Mouse (Mus musculus) large intestine, adult 2 months (tissue): ENCODE measurements around the gene Pde4d. TPM values are rescaled to one million over a fixed set of nuclear protein-coding genes. Genes with fewer than 3 reads are reported as not detected.

Source experiments
- DNase-seq: peaks from one replicate; pipeline ENCODE4 v3.0.0-alpha.2; 2012; ENCODE audit warnings: low read depth, low spot score
- WGBS: fragments of 180-500 bp; shearing (Covaris S2); methylation state at CpG from one replicate; pipeline ENCODE4 v1.1.7; 2018; 5-methylcytosine and 5-hydroxymethylcytosine counted together
- polyA plus RNA-seq: library from polyadenylated mRNA; depleted of rRNA; stranded (reverse); fragments of >200 nt; gene quantifications from 2 replicates; pipeline ENCODE4 v1.2.3, GENCODE M21; 2012

Gene Pde4d
- polyA plus RNA-seq, 1 experiment = 7.7 TPM

DNA sequence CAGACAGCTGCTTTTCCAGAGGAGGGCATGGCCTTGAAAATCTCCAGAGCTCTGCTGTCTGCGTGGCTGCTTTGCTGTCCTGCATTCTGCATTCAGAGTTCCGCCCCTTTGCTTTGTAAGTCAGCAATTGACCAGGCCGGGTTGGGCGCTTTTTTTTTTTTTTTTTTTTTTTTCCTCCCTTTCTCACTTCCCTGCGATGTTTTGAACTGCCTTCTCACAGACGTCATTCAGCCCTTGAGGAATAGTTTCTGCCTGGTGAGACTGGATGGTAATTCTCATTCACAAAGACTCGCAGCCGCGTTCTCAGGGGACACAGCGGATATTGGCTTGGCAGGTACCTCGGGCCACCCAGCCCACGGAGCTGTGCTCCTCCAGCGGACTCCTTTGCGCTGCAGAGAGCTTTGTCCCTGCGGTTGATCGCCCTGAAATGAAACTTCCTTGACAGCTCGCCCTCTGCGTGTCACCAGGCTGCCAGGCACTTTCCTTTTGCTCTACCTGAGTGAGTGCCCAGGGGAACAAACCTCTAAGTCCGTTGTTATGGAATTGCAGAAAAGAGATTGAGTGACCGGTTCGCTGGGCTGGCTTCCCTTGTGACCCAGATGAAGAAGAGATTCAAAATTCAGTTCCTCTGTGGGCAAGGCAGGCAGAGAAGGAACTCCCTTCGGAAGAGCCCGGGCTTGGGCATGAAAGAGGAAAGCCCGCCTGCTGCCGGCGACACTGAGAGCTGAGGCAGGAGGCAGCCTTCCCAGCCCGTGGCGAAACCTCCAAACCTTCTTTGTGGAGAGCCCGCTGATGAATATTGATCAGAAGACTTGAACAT, 1235.8 kb downstream of the Pde4d start:
- 3% methylated on average over 29 of the region's 29 CpGs for WGBS
- no peak for DNase-seq

DNA sequence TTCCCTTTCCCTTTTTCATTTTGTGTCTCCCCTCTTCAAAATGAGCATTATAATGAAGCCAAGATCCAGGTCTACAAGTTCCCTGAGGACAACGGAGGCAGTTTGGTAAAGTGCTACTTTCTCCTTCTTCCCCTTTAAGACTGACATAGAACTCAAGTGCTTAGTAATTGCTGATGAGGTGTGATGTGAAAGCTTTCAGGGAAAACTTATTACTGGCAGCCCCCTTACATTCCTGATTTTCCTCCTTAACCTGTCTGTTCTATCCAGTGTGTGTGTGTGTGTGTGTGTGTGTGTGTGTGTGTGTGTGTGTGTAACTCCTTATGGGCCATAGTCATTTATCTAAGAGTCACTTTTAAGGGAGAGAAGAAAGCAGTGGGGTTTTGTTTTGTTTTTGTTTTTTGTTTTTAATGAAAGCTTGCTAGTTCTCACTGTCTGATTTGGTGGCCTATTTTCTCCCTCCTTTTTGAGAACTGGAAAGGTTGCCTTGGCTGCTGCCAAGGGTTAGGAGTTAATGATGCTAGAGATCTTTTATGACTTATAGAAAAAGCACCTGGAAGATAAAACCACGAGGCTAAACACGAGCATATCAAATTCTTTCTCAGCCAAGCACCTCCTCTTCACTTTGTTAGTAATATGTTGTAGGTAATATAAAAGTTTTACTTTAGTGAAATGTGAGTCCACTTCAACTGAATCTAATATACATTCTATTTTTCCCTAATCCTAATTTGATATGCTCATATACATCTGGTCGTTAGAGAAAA, 1236.5 kb downstream of the Pde4d start:
- no peak for DNase-seq
- 11% methylated on average over 4 of the region's 4 CpGs for WGBS

DNA sequence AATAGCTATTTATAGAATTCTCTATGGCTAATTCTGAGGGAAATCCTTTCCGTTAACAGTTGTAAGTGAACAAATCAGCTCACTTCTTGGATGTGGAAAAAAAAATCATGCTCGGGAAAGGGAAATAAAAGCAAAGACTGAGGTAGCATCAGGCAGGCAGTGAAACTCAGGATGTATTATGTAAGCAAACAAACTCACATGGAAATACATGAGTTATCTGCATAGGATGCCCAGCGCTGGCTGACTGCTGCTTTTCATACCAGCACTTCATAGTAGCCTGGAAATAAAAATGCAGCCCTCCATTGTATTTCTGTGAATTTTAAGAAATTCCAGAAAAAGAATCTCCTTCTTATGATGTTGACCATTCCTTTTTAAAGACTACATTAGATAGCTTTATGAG, 1237.2 kb downstream of the Pde4d start:
- DNase-seq = no peak
- WGBS = 16% methylated on average over 3 of the region's 3 CpGs

DNA sequence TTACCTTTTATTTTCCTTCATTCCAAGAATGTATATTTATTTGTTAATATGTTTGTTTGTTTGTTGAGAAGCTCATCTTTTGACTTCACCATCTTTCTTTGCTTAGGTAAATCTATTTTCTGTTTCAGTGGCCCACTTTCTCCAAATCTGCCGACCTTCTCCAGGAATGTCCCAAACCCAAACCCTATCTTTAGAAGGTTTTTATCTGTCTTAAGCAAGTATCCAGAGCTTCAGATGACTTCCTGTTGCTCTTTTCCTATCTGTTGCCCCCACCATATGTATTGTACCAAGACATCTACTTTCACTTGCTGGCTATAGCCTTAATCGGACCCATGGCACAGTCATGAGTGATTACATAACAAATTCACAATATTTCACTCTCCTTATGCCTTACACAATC, 1238.4 kb downstream of the Pde4d start:
- WGBS = 72% methylated on average over 2 of the region's 2 CpGs

DNA sequence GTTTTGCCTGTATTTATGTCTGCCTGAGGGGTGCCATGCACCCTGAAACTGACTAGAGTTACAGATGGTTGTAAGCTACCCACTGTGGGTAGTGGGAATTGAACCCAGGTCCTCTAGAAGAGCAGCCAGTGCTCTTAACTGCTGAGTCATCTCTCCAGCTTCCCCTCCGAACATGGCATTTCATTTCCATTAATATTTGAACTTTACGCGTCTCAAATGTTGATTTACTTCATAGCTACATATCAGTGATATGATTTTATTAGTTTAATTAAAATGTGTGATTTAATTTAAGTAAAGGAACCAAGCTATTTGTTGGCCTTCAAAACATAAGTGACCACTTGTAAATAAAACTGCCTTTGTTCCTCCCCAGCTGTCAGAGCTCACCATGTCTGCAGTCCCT, 1239.4 kb downstream of the Pde4d start:
- 72% methylated on average over 3 of the region's 3 CpGs for WGBS
- no peak for DNase-seq

More for the DNA sequence above, 1238.4 kb downstream of the Pde4d start:
- no peak for DNase-seq

DNA sequence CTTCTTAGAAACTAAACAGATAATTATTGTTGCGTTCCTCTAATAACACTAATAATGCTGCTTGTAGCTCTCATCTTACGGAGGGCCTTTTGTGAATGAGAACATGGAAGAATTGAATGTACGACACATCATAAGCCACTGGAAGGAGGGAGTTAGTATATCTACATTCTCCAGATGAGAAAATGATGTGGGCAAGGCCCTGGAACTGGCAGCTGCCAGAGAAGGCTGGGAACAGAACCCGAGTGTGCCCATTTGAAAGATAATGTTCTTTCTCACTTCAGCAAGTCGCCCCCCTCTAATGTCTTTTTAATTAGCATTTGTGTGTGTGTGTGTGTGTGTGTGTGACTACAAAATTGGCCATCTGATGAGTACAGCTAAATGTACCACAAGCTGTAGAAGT, 1240.8 kb downstream of the Pde4d start:
- 80% methylated on average over 5 of the region's 5 CpGs for WGBS
- DNase-seq = no peak

DNA sequence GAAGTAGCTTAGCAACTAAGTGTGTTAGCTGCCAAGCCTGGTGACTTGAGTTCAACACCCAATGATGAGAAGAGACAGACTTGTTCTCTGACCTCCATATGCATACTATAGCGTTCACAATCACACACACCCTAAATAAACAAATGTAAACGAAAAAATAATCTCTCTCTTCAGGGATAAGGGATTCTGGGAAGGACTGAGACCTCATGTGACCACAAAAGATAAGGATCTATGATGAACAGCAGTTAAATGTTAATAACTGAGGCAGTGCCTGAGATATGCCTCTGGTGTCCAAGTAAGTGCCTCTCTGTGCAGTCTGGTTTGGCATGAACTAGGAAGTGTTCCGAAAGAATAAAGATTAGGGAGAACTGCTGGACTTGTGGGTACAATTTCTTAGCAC, 1243.1 kb downstream of the Pde4d start:
- no peak for DNase-seq
- 23% methylated on average over 3 of the region's 3 CpGs for WGBS

DNA sequence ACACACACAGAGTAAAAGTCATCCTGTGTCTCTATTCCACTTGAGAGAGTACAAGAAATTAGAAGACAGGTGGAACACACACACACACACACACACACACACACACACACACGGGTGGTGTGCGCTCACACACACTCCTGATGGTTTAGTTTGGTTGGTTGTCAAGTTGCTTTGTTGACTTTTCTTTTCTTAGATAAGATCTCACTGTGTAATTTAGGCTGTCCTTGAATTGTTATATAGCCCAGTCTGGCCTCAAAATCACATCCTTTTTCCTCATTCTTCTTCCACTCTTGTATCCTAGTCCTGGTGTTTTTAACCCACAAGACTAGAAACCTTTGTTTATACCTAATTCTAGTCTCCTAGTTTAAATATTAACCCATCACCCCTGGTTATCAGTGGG, 1244.0 kb downstream of the Pde4d start:
- no peak for DNase-seq
- 20% methylated on average over 2 of the region's 2 CpGs for WGBS

DNA sequence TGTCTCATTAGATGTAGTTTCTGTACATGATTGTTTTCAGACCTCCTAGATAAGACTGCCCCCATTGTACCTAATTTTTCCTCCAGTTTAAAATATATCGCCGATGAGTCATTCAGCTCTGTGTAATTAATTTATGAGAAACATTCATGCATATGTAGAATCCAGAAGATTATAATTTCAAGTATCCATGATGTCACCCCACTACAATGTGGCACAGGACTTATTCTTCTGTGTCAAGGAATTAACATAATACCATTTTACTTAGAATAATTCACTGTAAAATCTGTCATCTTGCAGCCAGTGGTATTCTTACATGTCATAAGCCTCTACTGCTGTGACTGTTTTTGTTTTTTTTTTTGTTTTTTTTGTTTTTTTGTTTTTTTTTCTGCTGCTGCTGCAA, 1244.5 kb downstream of the Pde4d start:
- 23% methylated on average over 2 of the region's 2 CpGs for WGBS
- no peak for DNase-seq

DNA sequence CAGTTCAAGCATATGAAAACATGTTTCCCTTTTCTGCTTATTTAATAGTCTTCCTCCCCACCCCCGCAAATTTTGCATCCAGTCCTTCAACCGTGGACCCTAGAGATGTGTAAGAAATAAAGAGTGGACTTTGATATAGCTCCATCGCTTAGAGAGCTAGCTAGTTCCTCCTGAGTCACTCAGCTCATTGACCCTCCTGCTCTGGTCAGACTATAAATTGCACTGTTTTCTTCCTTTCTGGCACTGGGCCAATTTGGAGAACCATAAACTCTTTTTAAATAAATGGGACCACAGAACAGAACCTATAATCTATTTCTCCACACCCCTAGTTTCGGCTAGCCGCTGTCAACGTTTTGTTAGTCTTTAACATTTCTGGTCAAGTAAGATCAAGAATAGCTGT, 1245.3 kb downstream of the Pde4d start:
- peak; percentile 94 for DNase-seq
- WGBS = 27% methylated on average over 6 of the region's 6 CpGs

DNA sequence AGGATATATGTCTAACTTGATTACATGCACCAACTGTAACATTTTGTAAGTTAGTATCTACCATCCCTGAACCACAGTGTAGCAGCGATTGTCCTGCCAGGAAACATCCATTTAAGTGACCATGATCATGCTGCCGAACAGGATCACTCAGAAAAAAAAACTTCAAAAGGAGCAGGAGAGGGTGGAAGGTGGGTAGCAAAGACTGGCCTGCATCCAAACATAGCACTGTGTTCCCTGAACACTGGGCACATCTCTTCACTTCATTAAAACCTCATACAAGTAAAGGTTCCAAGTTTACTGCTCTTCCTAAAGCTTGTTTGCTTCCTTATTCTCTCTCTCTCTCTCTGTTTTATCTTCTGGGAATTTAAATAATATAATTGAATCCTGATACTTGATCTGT, 1256.4 kb downstream of the Pde4d start:
- WGBS = 74% methylated on average over 2 of the region's 2 CpGs
- no peak for DNase-seq

DNA sequence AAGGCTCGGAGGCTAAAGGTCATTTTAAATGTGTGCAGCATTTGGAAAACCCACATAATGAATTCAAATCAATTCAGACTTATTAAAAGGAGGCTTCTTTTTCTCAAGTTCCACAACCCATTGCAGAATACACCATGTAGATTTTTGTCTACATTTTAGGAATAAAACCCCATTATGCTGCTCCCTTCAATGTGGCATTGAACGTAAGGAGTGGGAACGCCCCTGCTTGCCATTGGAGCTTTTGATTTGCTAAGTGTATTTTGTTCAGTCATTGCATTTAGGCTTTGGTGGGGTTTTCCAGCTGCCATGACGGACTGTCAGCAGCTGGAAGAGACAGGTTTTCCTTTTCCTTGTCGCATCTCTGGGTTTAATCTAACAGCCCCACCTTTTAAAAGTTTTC, 1256.8 kb downstream of the Pde4d start:
- no peak for DNase-seq
- WGBS = 93% methylated on average over 5 of the region's 5 CpGs

DNA sequence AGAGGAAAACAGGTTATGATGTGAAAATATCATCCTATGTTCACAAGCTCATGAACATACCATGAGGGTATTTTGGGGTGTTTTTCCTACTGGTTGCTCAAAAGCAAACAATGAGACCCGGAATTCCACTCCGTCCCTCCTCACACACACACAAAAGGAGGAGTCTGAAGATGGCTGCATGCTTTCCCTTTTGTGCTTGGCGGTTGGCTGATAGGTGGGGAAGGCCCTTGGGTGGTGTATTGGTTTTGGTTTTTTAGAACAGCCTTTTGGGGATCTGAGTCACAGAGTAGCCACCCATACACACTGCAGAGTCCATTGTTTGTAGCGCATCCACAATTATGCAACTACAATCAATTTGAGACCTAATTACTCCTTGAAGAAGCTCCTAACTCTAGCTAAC, 1257.4 kb downstream of the Pde4d start:
- WGBS = 92% methylated on average over 4 of the region's 4 CpGs
- no peak for DNase-seq

DNA sequence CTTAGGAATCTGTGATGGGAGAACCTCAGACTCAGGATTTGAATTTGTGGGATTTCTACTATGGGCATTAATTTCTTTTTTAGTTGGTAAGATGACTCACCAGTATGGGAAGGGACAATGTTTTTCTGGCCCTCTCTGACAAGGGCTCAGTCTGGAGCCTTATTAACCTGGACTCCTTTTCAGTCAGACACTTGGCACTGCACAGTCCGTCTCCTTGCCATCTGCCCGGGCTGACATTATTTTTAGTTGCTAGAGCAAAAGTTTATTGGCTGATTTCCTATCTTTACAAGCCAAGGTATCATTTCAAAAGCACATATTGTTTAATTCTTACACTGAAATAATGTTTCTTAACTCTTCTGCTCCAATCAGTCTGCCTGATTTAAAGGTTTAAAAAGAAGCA, 1258.6 kb downstream of the Pde4d start:
- no peak for DNase-seq
- 28% methylated on average over 2 of the region's 2 CpGs for WGBS

DNA sequence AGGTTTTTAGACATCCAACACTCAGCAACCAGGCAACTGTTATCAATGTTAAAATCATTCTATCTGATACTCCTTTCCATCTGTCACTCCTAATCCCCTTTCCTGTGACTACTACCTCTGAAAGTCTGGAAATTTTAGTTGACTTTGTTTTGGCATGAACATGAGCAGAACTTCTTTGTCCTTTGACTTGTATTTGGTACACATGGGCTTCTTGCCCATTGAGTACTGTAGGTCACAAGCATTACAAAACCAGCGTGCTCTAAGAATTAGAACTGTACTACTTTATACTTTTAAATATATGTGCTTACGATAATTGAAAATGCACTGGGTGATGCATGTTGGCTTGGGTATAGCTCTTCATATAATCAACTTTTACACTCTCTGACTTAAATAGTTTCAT, 1264.8 kb downstream of the Pde4d start:
- no peak for DNase-seq
- WGBS = 75% methylated on average over 2 of the region's 2 CpGs

DNA sequence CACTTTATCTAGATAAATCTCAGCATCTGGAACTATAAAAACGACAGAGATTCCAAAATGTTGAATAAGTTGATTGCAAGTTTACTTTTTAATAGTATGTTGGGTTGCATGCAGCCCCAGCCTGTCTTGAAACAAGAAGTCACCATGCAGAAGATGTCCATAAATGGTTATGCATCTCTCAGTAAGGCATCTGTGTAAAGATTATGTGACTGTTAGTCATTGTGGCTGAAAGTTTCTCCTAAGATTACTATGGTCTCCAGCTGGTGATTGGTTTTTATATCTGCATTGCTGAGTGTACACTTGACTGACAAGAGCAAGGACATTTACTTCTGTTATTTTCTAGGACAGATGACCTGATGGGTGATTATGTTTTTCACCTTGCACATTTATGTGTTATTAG, 1265.6 kb downstream of the Pde4d start:
- WGBS = 29% methylated on average over 1 of the region's 1 CpGs
- no peak for DNase-seq

DNA sequence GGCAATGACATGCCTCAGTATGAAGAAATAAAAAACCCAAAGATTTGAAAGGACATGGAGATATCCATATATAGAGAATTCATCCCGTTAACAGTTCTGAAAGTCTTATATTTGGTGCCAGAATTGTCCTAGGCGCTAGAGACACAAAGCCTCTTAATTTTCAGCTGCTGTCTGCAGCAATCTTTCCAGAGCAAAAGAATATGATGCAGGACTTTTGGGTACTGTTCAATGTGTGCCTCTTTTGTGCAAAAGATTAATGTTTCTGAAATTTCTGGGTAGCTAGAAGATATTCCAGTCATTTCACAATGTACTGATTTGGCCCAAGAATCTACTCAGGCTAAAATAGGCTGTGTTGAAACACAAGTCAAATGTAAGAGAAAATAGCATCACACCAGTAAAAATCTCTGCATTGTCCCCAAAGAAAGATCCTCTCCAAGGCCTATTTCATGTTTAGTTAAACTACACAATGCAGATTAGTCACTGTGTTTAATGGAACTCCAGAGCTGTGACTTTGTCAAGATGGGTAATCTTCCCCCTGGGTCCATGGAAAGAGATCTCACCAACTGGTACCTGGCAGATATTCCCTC, 1270.5 kb downstream of the Pde4d start:
- WGBS = 86% methylated on average over 2 of the region's 2 CpGs
- DNase-seq = no peak

DNA sequence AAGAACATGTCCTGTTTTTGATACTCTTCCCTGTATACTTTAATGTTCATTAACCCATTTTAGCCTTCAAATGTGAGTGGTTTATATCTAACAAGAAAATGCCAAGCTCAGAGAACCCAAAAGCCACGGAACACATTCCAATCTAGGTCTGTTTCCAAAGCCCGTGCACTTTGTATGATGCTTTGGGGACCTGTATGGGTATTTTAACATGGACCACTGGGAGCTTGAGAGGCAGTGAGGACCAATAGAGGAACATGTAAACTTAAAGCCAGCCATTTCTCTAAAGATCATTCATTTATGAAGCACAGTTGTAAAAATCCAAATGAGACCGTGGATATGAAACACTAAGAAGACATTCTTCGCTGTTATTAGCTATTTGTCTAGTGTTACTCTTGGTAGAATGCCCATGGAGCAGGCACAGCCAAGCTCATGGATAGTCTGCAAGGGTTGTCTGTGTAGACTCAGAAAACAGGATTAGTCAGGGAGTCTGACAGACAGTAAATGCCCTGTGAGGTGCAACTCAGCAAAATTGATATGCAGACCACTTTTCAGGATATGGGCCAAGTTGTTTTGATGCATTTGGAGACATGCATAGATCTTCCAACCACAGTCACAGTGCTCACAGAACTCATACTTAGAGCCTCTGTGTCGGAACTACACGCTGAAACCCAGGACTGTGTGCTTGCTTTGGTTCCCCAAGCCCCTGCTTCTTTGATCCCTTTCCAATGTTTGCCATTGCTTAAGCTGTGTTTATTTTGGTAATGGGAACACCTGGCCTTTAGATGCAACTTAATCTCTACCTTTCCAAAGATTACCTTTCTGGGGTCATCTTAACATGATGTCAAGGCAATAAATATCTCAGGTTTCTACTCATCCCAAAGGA, 1272.7 kb downstream of the Pde4d start:
- WGBS = 64% methylated on average over 6 of the region's 6 CpGs
- DNase-seq = no peak

DNA sequence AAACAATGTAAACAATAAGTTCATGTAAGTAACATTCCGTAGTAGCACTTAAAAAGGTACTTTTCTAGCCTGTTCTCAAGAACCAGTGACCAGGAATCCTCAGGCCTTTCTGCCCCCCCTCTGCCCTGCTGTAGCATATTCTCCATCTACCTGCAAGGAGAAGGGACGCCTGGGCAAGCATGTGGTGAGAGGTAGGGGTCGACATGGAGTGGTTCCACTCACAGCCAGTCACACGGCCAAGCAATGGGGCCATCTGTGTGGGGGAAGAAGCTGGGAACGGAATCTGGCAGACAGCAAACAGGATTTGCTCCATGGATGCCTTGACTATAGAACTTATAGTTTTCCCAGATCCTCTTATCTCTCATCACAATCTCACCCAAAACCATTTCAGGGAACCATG, 1277.6 kb downstream of the Pde4d start:
- 83% methylated on average over 5 of the region's 5 CpGs for whole genome bisulfite sequencing
- no peak for DNase-seq

DNA sequence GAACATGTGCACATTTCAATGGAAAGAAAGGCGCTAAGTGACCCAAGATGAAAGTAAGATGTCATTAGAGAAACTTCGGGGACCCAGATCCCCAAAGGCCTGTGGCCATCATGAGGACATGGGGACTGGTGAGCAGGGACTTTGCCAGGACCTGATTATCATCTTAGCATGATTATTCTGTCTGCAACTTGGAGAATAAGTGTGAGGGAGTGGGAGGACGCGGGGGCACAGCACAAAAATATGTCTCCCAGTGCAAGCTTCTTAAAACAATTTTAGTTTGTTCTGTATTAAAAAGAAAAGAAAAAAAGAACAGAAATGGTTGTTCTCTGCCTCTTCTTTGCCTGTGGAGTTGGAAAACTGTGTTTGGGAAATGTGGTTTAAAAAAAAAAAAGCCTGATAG, 1279.9 kb downstream of the Pde4d start:
- DNase-seq = no peak
- 89% methylated on average over 4 of the region's 4 CpGs for WGBS
